Mouse (Mus musculus) liver, postnatal 0 days (tissue): ENCODE measurements around the gene Cdca5.
A peak's percentile ranks its signal among the peaks of the same experiment; 100 is the strongest.

Source experiments
- CTCF ChIP-seq: sonication (generic); IDR thresholded peaks from 2 replicates; pipeline ENCODE4 v1.5.1; 2016; ENCODE audit warnings: antibody characterized with exemption, low read depth
- EP300 ChIP-seq: IDR thresholded peaks from 2 replicates; pipeline ENCODE4 v1.6.1; 2016; ENCODE audit warnings: antibody characterized with exemption, low read depth, mild to moderate bottlenecking

DNA sequence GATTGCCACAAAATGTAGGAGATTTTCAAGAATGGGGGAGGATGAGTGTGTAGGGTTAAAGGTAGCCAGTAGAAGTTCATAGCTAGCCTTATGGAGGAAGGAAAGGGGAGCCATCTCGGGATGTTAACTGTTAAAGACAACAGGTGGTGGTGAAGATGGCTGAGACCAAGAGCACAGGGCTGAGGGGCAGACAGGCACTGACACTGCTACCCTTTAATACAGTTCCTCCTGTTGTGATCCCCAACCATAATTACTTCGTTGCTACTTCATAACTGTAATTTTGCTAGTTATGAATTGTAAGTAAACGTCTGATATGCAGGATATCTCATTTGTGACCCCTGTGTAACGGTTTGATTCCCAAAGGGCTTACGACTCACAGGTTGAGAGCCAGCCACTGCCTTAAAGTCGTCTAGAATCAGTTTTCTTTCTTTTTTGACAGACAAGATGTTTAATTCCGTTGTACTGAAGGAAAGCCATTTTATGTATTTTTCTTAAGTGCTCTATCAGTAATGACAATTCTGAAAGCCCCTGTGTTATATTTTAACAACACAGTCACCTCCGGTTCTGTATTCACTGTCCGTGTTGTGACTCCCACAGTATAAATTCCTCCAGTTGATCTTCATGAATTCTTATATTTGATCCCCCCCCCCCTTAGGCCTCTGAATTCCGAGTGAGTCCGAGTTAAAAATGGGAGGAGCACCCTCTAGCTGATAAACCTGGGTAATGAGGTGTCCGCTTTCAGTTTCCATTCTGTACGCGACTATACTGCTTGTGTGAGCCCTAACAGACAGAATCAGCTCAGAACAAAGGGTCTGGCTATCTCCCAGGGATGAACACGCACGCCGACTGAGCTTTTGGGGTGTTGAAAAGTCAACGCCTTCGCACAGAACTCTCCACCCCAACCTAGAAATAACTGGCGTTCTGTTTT is 39.2 kb upstream of the Cdca5 start:
- TF ChIP-seq CTCF (peak; percentile 52), EP300 (no peak)
